Mouse (Mus musculus) brain, embryonic 14.5 days (tissue): ENCODE results near the gene Chpf2.

Experiments
- CTCF ChIP-seq: fragments of 200-500 bp; IDR thresholded peaks from 2 replicates; pipeline ENCODE4 v1.5.1; 2012; ENCODE audit warnings: inconsistent platforms, mild to moderate bottlenecking, moderate library complexity, borderline replicate concordance; ENCODE audit not compliant: insufficient read depth, insufficient read length; ENCODE audit errors: extremely low read depth
- POLR2A ChIP-seq: fragments of 200-500 bp; IDR thresholded peaks from 2 replicates; pipeline ENCODE4 v1.6.1; 2012; ENCODE audit warnings: mild to moderate bottlenecking, inconsistent platforms, borderline replicate concordance; ENCODE audit not compliant: poor library complexity, insufficient read depth, insufficient read length, severe bottlenecking; ENCODE audit errors: extremely low read depth

DNA sequence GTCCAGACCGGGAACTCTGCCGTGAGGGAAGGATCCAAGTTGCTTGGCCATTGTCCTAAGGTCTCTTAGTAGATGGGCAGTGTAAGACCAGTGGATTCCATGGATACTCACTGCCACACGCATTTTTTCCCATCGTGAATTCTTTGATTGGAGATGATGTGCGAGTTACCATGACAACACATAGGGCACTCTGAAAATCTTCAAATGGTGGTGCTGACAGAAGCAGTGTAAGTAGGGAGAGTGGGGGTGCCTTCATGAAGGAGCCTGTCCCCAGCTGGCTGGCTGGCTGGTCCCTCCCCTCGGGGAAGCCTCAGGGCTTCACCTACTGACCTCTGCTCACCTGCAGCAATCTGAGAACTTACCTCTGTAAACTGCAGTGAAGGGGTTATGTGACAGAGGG is 52.5 kb downstream of the Chpf2 start:
- no peak for TF ChIP-seq POLR2A
- no peak for TF ChIP-seq CTCF
